Mouse (Mus musculus): ENCODE data around the gene Mat2a.

GRCm38 (mm10) chr6:72429061-72429842 lies 10.1 kb downstream of the Mat2a start:
- TF ChIP-seq CTCF (IDR thresholded peaks at IDR 0.05; ENCODE audit: borderline replicate concordance, control insufficient read depth, extremely low read depth, insufficient read depth, low read length, poor library complexity) (no peak), POLR2A (IDR thresholded peaks at IDR 0.05; ENCODE audit: control insufficient read depth, extremely low read depth, insufficient read depth, low read length, poor library complexity) (no peak)
